Mouse (Mus musculus) embryonic facial prominence, embryonic 11.5 days (tissue): ENCODE data around the gene Ache. TPM values are rescaled to one million over a fixed set of nuclear protein-coding genes. Genes with fewer than 3 reads are reported as not detected.

Experiments used
- ATAC-seq: fragments of 200-750 bp; cut with Nextera tagmentation; replicated peaks from 2 replicates; pipeline ENCODE4 v1.8.0; 2017; ENCODE audit warnings: low read depth; ENCODE audit not compliant: insufficient number of reproducible peaks, low FRiP score, low TSS enrichment
- DNase-seq: peaks from one replicate; pipeline ENCODE4 v3.0.0-alpha.2; 2015; ENCODE audit warnings: low spot score
- H3K27ac ChIP-seq: fragments of 300-500 bp; sonication (generic); replicated peaks from 2 replicates; pipeline ENCODE4 v1.5.1; 2014; ENCODE audit warnings: mild to moderate bottlenecking, low read depth, low read length, control low read depth
- H3K27me3 ChIP-seq: fragments of 300-500 bp; sonication (generic); 2 replicates; pipeline ENCODE4 v1.6.1; 2014; ENCODE audit warnings: mild to moderate bottlenecking, low read length, moderate library complexity, mixed read lengths; ENCODE audit not compliant: control insufficient read depth, insufficient read depth
- H3K36me3 ChIP-seq: fragments of 300-500 bp; sonication (generic); replicated peaks from 2 replicates; pipeline ENCODE4 v1.6.1; 2014; ENCODE audit warnings: low read depth, mild to moderate bottlenecking, low read length, moderate library complexity, mixed read lengths; ENCODE audit not compliant: control insufficient read depth, insufficient read depth
- H3K4me1 ChIP-seq: fragments of 300-500 bp; sonication (generic); 2 replicates; pipeline ENCODE4 v1.6.1; 2014; ENCODE audit warnings: low read length, mixed read lengths; ENCODE audit not compliant: control insufficient read depth, insufficient read depth
- H3K4me2 ChIP-seq: fragments of 300-500 bp; sonication (generic); 2 replicates; pipeline ENCODE4 v1.6.1; 2014; ENCODE audit warnings: low read depth, mild to moderate bottlenecking, control low read depth, low read length, moderate library complexity
- H3K4me3 ChIP-seq: fragments of 300-500 bp; sonication (generic); 2 replicates; pipeline ENCODE4 v1.5.1; 2014; ENCODE audit warnings: low read depth, low read length, control low read depth
- H3K9ac ChIP-seq: fragments of 300-500 bp; sonication (generic); replicated peaks from 2 replicates; pipeline ENCODE4 v1.6.1; 2014; ENCODE audit warnings: mild to moderate bottlenecking, control low read depth, low read length
- H3K9me3 ChIP-seq: fragments of 300-500 bp; sonication (generic); replicated peaks from 2 replicates; pipeline ENCODE4 v1.6.1; 2016; ENCODE audit warnings: mild to moderate bottlenecking, low read length, inconsistent platforms, mixed read lengths; ENCODE audit not compliant: control insufficient read depth
- WGBS: fragments of 180-500 bp; shearing (Covaris S2); extraction: QIAGEN DNeasy Blood & Tissue Kit; methylation state at CpG from one replicate; pipeline ENCODE4 v1.1.7; 2014; 5-methylcytosine and 5-hydroxymethylcytosine counted together
- polyA plus RNA-seq: library from polyadenylated mRNA; unstranded; fragments of >200 nt; fragmentation: Nextera tagmentation; extraction: Ambion mirVana; gene quantifications from 2 replicates; pipeline ENCODE4 v1.2.1, GENCODE M21; 2014

Gene Ache
- polyA plus RNA-seq, 1 experiment from 2014 or later, result 3.5 TPM

GRCm38 (mm10) chr5:137285986-137286385 lies 1.3 kb upstream of the Ache start:
- Histone ChIP-seq H3K27me3 (peaks cover 36% of the 10 kb centered on the region), H3K4me2 (no peak overlapping the region), H3K27ac (no peak overlapping the region), H3K9me3 (no peaks in the 10 kb centered on the region), H3K4me3 (no peak overlapping the region), H3K9ac (no peak overlapping the region), H3K4me1 (peaks cover 18% of the 10 kb centered on the region), H3K36me3 (no peaks in the 10 kb centered on the region)
- DNase-seq, result no peak
- WGBS, result 47% methylated on average over 7 of the region's 7 CpGs
- ATAC-seq, result no peak

- Histone ChIP-seq H3K27me3 (peaks cover 40% of the 10 kb centered on the region), H3K36me3 (no peaks in the 10 kb centered on the region), H3K27ac (no peak overlapping the region), H3K4me1 (peaks cover 18% of the 10 kb centered on the region), H3K4me3 (peak overlapping the region; percentile 38), H3K4me2 (peak overlapping the region; percentile 80), H3K9me3 (no peaks in the 10 kb centered on the region), H3K9ac (no peak overlapping the region)
- ATAC-seq (peak; percentile 36; the same call in 1 of the 2 replicates), DNase-seq (peak; percentile 91)
- 2% methylated on average over 14 of the region's 16 CpGs for WGBS
Observed at GRCm38 (mm10) chr5:137286655-137287031, 676 bp upstream of the Ache start.

- H3K4me3 ChIP-seq, result peak overlapping the region; percentile 38
- H3K9me3 ChIP-seq, result no peaks in the 10 kb centered on the region
- H3K27me3 ChIP-seq, result peaks cover 42% of the 10 kb centered on the region
- WGBS, result under 1% methylated on average over 64 of the region's 65 CpGs
- no peak for ATAC-seq
- no peaks in the 10 kb centered on the region for H3K36me3 ChIP-seq
- peak overlapping the region; percentile 57 for H3K9ac ChIP-seq
- peaks cover 21% of the 10 kb centered on the region for H3K4me1 ChIP-seq
- H3K4me2 ChIP-seq, result peak overlapping the region; percentile 80
- DNase-seq, result no peak
- H3K27ac ChIP-seq, result 0 out of 2 replicates have a peak overlapping the region, but pooled peaks have one; percentile 8
Observed at GRCm38 (mm10) chr5:137287953-137288743, 829 bp downstream of the Ache start.

- Histone ChIP-seq H3K27me3 (peaks cover 42% of the 10 kb centered on the region), H3K27ac (no peak overlapping the region)
Observed at GRCm38 (mm10) chr5:137288999-137289470, 1.7 kb downstream of the Ache start.

GRCm38 (mm10) chr5:137289591-137290365 lies 2.5 kb downstream of the Ache start:
- Histone ChIP-seq H3K4me2 (peak overlapping the region; percentile 80), H3K4me3 (0 out of 2 replicates have a peak overlapping the region, but pooled peaks have one; percentile 38), H3K9me3 (no peaks in the 10 kb centered on the region), H3K9ac (no peak overlapping the region; the same call in 1 of the 2 replicates), H3K27me3 (peaks cover 42% of the 10 kb centered on the region), H3K36me3 (no peaks in the 10 kb centered on the region), H3K4me1 (peaks cover 22% of the 10 kb centered on the region), H3K27ac (no peak overlapping the region)
- no peak for ATAC-seq
- DNase-seq, result no peak
- 60% methylated on average over 13 of the region's 13 CpGs for WGBS

More at GRCm38 (mm10) chr5:137288999-137289470, 1.7 kb downstream of the Ache start:
- DNase-seq, result peak; percentile 64
- Histone ChIP-seq H3K4me2 (peak overlapping the region; percentile 80), H3K4me1 (peaks cover 21% of the 10 kb centered on the region), H3K36me3 (no peaks in the 10 kb centered on the region), H3K9me3 (no peaks in the 10 kb centered on the region), H3K4me3 (peak overlapping the region; percentile 38), H3K9ac (peak overlapping the region; percentile 37; the same call in 1 of the 2 replicates)
- 3% methylated on average over 25 of the region's 25 CpGs for WGBS
- no peak for ATAC-seq

- Histone ChIP-seq H3K4me2 (peak overlapping the region; percentile 10; the same call in 1 of the 2 replicates), H3K4me3 (no peak overlapping the region), H3K4me1 (peaks cover 25% of the 10 kb centered on the region), H3K27ac (no peak overlapping the region), H3K36me3 (no peaks in the 10 kb centered on the region), H3K27me3 (peaks cover 42% of the 10 kb centered on the region), H3K9me3 (no peaks in the 10 kb centered on the region), H3K9ac (no peak overlapping the region)
- DNase-seq (peak; percentile 45), ATAC-seq (no peak)
- 21% methylated on average over 15 of the region's 15 CpGs for WGBS
Observed at GRCm38 (mm10) chr5:137290677-137291076, 3.4 kb downstream of the Ache start.

GRCm38 (mm10) chr5:137291381-137291926 lies 4.1 kb downstream of the Ache start:
- Histone ChIP-seq H3K4me3 (no peak overlapping the region), H3K9me3 (no peaks in the 10 kb centered on the region), H3K4me2 (no peak overlapping the region), H3K4me1 (peaks cover 25% of the 10 kb centered on the region), H3K9ac (no peak overlapping the region), H3K36me3 (peaks cover 7% of the 10 kb centered on the region; the same call in 1 of the 2 replicates), H3K27me3 (peaks cover 42% of the 10 kb centered on the region), H3K27ac (no peak overlapping the region)
- ATAC-seq, result no peak
- 75% methylated on average over 15 of the region's 15 CpGs for WGBS
- DNase-seq, result no peak
